Mouse (Mus musculus): ENCODE measurements around the gene Defb36. TPM values are rescaled to one million over a fixed set of nuclear protein-coding genes. Genes with fewer than 3 reads are reported as not detected.
A peak's percentile ranks its signal among the peaks of the same experiment; 100 is the strongest.

Gene Defb36
- total and polyA plus RNA-seq, 3 experiments: not detected

- Histone ChIP-seq H3K9me3 (replicated peaks) (peaks cover 9% of the 10 kb centered on the region), H3K4me3 (ENCODE audit: low read depth, low read length) (no peak within 1 kb of the TSS), H3K4me1 (ENCODE audit: insufficient read depth, low read depth, low read length) (no peaks in the 10 kb centered on the region), H3K27me3 (ENCODE audit: insufficient read depth, low read length) (peaks cover 2% of the 10 kb centered on the region; the same call in 1 of the 2 replicates), H3K36me3 (replicated peaks) (no peaks in the 10 kb centered on the region)
- TF ChIP-seq POLR2AphosphoS5 (IDR thresholded peaks at IDR 0.05; ENCODE audit: insufficient replicate concordance, low read depth, low read length) (no peak), GATA2 (IDR thresholded peaks at IDR 0.05; ENCODE audit: borderline replicate concordance, low read depth, low read length) (no peak), TAL1 (conservative IDR thresholded peaks at IDR 0.05; ENCODE audit: low read depth, low read length) (no peak), GATA1 (IDR thresholded peaks at IDR 0.05; ENCODE audit: borderline replicate concordance, low read length) (no peak), CTCF (IDR thresholded peaks at IDR 0.05; ENCODE audit: low read depth, low read length) (no peak)
- ATAC-seq (ENCODE audit: extremely low read depth, insufficient number of reproducible peaks, low FRiP score, poor library complexity, severe bottlenecking) (no peak), DNase-seq (ENCODE audit: low spot score) (no peak)
Measured at GRCm38 (mm10) chr2:152599299-152599698, 4.8 kb upstream of the Defb36 start, which contains the start of gene Defb45. TSS of gene Defb45 (minus strand) at chr2:152599399.

GRCm38 (mm10) chr2:152600076-152600475 is 4.1 kb upstream of the Defb36 start:
- Histone ChIP-seq H3K36me3 (replicated peaks) (no peaks in the 10 kb centered on the region), H3K9me3 (replicated peaks) (peaks cover 9% of the 10 kb centered on the region), H3K4me1 (ENCODE audit: insufficient read depth, low read depth, low read length) (no peaks in the 10 kb centered on the region), H3K4me3 (ENCODE audit: low read depth, low read length) (no peak overlapping the region), H3K27me3 (ENCODE audit: insufficient read depth, low read length) (peaks cover 2% of the 10 kb centered on the region; the same call in 1 of the 2 replicates)
- TF ChIP-seq GATA2 (IDR thresholded peaks at IDR 0.05; ENCODE audit: borderline replicate concordance, low read depth, low read length): no peak
- TF ChIP-seq CTCF (IDR thresholded peaks at IDR 0.05; ENCODE audit: low read depth, low read length): no peak
- no peak for TF ChIP-seq TAL1 (conservative IDR thresholded peaks at IDR 0.05; ENCODE audit: low read depth, low read length)
- TF ChIP-seq POLR2AphosphoS5 (IDR thresholded peaks at IDR 0.05; ENCODE audit: insufficient replicate concordance, low read depth, low read length): no peak
- no peak for TF ChIP-seq GATA1 (IDR thresholded peaks at IDR 0.05; ENCODE audit: borderline replicate concordance, low read length)
- no peak for ATAC-seq (ENCODE audit: extremely low read depth, insufficient number of reproducible peaks, low FRiP score, poor library complexity, severe bottlenecking)
- DNase-seq (ENCODE audit: low spot score): no peak

DNA sequence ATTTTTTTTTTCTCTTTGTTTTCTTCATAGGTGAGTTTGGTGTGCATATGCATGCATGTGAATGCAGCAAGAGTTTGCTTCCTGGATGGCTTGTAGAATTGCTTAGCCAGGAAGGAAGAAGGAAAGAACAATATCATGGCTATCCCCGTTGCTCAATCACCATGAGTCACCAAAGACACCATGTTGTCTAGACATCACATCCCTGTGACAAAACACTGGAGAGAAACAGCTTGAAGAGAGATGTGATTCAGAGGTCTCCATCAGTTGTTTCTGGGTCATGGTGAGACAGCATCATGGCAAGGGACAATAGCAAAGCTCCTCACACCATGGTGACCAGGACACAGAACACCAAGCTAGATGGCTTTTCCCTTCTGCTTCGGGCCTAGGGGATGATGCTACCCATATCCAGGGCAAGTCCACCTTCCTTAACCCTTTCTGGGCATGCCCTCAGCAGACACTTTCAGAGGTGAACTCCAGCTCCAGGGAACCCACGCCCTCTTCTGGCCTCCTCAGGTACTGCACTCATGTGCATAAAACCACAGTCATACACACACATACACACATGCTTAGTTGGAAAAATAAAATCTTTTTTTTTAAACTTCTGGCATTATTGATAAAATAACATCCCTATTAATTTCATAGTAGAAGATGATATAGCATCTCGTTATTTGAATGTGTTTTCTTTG is 2.7 kb upstream of the Defb36 start:
- no peak overlapping the region for H3K4me3 ChIP-seq (ENCODE audit: low read depth, low read length)
- H3K36me3 ChIP-seq (replicated peaks): no peaks in the 10 kb centered on the region
- DNase-seq (ENCODE audit: low spot score) (no peak), ATAC-seq (ENCODE audit: extremely low read depth, insufficient number of reproducible peaks, low FRiP score, poor library complexity, severe bottlenecking) (no peak)
- H3K4me1 ChIP-seq (ENCODE audit: insufficient read depth, low read depth, low read length): no peaks in the 10 kb centered on the region
- TF ChIP-seq CTCF (IDR thresholded peaks at IDR 0.05; ENCODE audit: low read depth, low read length): peak; percentile 30; the same call in 1 of the 2 replicates
- no peak for TF ChIP-seq GATA1 (IDR thresholded peaks at IDR 0.05; ENCODE audit: borderline replicate concordance, low read length)
- H3K9me3 ChIP-seq (replicated peaks): peaks cover 9% of the 10 kb centered on the region
- peaks cover under 1% of the 10 kb centered on the region; the same call in 1 of the 2 replicates for H3K27me3 ChIP-seq (ENCODE audit: insufficient read depth, low read length)

GRCm38 (mm10) chr2:152607746-152608145 is 3.6 kb downstream of the Defb36 start:
- DNase-seq (ENCODE audit: low spot score) (no peak), ATAC-seq (ENCODE audit: extremely low read depth, insufficient number of reproducible peaks, low FRiP score, poor library complexity, severe bottlenecking) (no peak)
- no peaks in the 10 kb centered on the region for H3K36me3 ChIP-seq (replicated peaks)
- peaks cover 4% of the 10 kb centered on the region; the same call in 1 of the 2 replicates for H3K27me3 ChIP-seq (ENCODE audit: insufficient read depth, low read length)
- H3K4me3 ChIP-seq (ENCODE audit: low read depth, low read length): no peak overlapping the region
- TF ChIP-seq CTCF (IDR thresholded peaks at IDR 0.05; ENCODE audit: low read depth, low read length) (no peak), GATA2 (IDR thresholded peaks at IDR 0.05; ENCODE audit: borderline replicate concordance, low read depth, low read length) (no peak), GATA1 (IDR thresholded peaks at IDR 0.05; ENCODE audit: borderline replicate concordance, low read length) (no peak), TAL1 (conservative IDR thresholded peaks at IDR 0.05; ENCODE audit: low read depth, low read length) (no peak), POLR2AphosphoS5 (IDR thresholded peaks at IDR 0.05; ENCODE audit: insufficient replicate concordance, low read depth, low read length) (no peak)
- H3K9me3 ChIP-seq (replicated peaks): no peaks in the 10 kb centered on the region
- no peaks in the 10 kb centered on the region for H3K4me1 ChIP-seq (ENCODE audit: insufficient read depth, low read depth, low read length)

DNA sequence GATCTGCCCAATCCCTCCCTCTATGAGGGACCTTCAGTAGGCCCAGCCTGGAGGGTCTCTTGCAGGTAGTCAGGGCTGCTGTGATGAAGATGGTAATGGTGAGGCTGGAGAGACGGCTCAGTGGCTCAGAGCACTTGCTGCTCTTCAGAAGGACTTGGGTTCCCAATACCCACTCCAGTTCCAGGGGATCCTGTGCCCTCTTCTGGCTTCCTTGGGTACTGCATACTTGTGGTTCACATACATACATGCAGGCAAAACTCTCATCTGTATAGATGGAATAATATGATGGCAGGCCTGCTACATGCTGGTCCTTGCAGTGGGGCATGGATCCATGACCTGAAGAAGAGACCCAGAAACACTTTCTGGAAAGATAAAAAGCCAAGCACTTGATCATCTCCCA is 4.6 kb downstream of the Defb36 start:
- TF ChIP-seq CTCF (IDR thresholded peaks at IDR 0.05; ENCODE audit: low read depth, low read length) (no peak), GATA1 (IDR thresholded peaks at IDR 0.05; ENCODE audit: borderline replicate concordance, low read length) (no peak), TAL1 (conservative IDR thresholded peaks at IDR 0.05; ENCODE audit: low read depth, low read length) (no peak), POLR2AphosphoS5 (IDR thresholded peaks at IDR 0.05; ENCODE audit: insufficient replicate concordance, low read depth, low read length) (no peak), GATA2 (IDR thresholded peaks at IDR 0.05; ENCODE audit: borderline replicate concordance, low read depth, low read length) (no peak)

DNA sequence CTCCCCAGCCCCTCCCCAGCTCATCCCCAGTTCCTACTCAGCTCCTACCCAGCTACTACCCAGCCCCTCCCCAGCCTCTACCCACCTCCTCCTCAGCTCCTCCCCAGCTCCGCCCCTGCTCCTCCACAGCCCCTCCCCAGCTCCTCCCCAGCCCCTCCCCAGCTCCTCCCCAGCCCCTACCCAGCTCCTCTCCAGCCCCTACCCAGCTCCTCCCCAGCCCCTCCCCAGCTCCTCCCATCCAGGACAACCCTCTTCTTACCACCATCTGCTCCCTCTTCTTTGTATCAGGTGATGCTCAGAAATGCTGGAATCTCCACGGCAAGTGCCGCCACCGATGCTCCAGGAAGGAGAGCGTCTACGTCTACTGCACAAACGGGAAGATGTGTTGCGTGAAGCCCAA is 8.1 kb downstream of the Defb36 start:
- TF ChIP-seq CTCF (IDR thresholded peaks at IDR 0.05; ENCODE audit: low read depth, low read length) (no peak), POLR2AphosphoS5 (IDR thresholded peaks at IDR 0.05; ENCODE audit: insufficient replicate concordance, low read depth, low read length) (no peak), GATA1 (IDR thresholded peaks at IDR 0.05; ENCODE audit: borderline replicate concordance, low read length) (no peak), GATA2 (IDR thresholded peaks at IDR 0.05; ENCODE audit: borderline replicate concordance, low read depth, low read length) (no peak), TAL1 (conservative IDR thresholded peaks at IDR 0.05; ENCODE audit: low read depth, low read length) (no peak)
- ATAC-seq (ENCODE audit: extremely low read depth, insufficient number of reproducible peaks, low FRiP score, poor library complexity, severe bottlenecking) (no peak), DNase-seq (ENCODE audit: low spot score) (no peak)
- Histone ChIP-seq H3K4me3 (ENCODE audit: low read depth, low read length) (no peak overlapping the region), H3K27me3 (ENCODE audit: insufficient read depth, low read length) (peaks cover 4% of the 10 kb centered on the region; the same call in 1 of the 2 replicates), H3K36me3 (replicated peaks) (no peaks in the 10 kb centered on the region), H3K4me1 (ENCODE audit: insufficient read depth, low read depth, low read length) (no peaks in the 10 kb centered on the region; the same call in 1 of the 2 replicates), H3K9me3 (replicated peaks) (no peaks in the 10 kb centered on the region)

More for the DNA sequence above, 4.6 kb downstream of the Defb36 start:
- ATAC-seq (ENCODE audit: extremely low read depth, insufficient number of reproducible peaks, low FRiP score, poor library complexity, severe bottlenecking): no peak
- Histone ChIP-seq H3K9me3 (replicated peaks) (no peaks in the 10 kb centered on the region), H3K4me3 (ENCODE audit: low read depth, low read length) (no peak overlapping the region), H3K36me3 (replicated peaks) (no peaks in the 10 kb centered on the region), H3K27me3 (ENCODE audit: insufficient read depth, low read length) (peaks cover 4% of the 10 kb centered on the region; the same call in 1 of the 2 replicates), H3K4me1 (ENCODE audit: insufficient read depth, low read depth, low read length) (no peaks in the 10 kb centered on the region)
- no peak for DNase-seq (ENCODE audit: low spot score)

Measured in G1E (cell line).